ENCODE assay signal across 16 mouse cellular contexts in genomic region chrX:85771303-85771702, GRCm38 (mm10).
"Had no signal": no experiment of that assay in that cellular context is flagged by ENCODE, and none has a peak within 500 bp of the region (broad histone marks: within the 10 kb centered on the region; RNA-seq: fewer than 3 reads in every experiment).

No protein-coding gene starts in this region.

- H3K9me3 ChIP-seq: limb, embryonic 12.5 days; midbrain, embryonic 12.5 days; neural tube, embryonic 13.5 days; stomach, embryonic 15.5 days had no signal

- H3K27ac ChIP-seq: limb, embryonic 12.5 days; liver, embryonic 14.5 days; macrophage; midbrain, embryonic 12.5 days; neural tube, embryonic 13.5 days; stomach, embryonic 15.5 days had no signal

- H3K4me1 ChIP-seq: limb, embryonic 12.5 days; midbrain, embryonic 12.5 days; stomach, embryonic 15.5 days had no signal

- H3K27me3 ChIP-seq: midbrain, embryonic 12.5 days; neural tube, embryonic 13.5 days; stomach, embryonic 15.5 days had no signal

- H3K4me2 ChIP-seq: limb, embryonic 12.5 days; midbrain, embryonic 12.5 days; neural tube, embryonic 13.5 days; stomach, embryonic 15.5 days had no signal

- ATAC-seq: midbrain, embryonic 16.5 days had no signal

- H3K36me3 ChIP-seq: limb, embryonic 12.5 days; midbrain, embryonic 12.5 days; neural tube, embryonic 13.5 days; stomach, embryonic 15.5 days had no signal

- H3K9ac ChIP-seq: limb, embryonic 12.5 days; liver, embryonic 14.5 days; midbrain, embryonic 12.5 days; neural tube, embryonic 13.5 days; stomach, embryonic 15.5 days had no signal

- H3K4me3 ChIP-seq: limb, embryonic 12.5 days; midbrain, embryonic 12.5 days; neural tube, embryonic 13.5 days; stomach, embryonic 15.5 days had no signal

- DNase-seq: kidney, adult 11 months; kidney, postnatal 14 days; layer of hippocampus, postnatal 36 days; liver; lung, adult 2 months; lung, postnatal 10 days; retina, postnatal 1 day; right cerebral cortex, postnatal 4 days; thymus, postnatal 4 days had no signal
